Mouse (Mus musculus): ENCODE measurements around the gene Pbx4.

DNA sequence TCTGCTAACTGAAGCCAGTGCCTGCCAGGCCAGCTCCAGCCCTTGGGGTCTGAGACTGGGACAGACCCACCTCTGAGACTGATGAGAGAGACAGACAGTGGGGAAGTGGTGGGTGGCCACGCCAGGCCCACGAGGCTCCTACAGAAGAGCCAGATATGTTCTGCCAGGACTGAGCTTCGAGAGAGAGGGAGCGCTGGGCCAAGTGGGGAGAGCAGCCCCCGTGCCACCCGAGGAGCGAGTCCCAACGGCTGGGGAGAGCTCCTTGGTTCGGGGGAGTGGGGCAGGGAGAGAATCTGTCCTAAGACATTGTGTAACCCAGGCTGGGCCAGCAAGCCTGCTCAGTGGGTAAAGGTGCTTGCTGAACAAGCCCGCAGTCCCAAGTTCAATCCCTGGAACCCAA lies 44.7 kb downstream of the Pbx4 start:
- TF ChIP-seq POLR2A (IDR thresholded peaks at IDR 0.05; ENCODE audit: low read depth, low read length), result no peak
- TF ChIP-seq CTCF (IDR thresholded peaks at IDR 0.05; ENCODE audit: extremely low read depth, insufficient read length, insufficient replicate concordance, low read depth, low read length), result no peak
